Mouse (Mus musculus): ENCODE measurements around the gene Vmn2r69. TPM values are rescaled to one million over a fixed set of nuclear protein-coding genes. Genes with fewer than 3 reads are reported as not detected.

Vmn2r69 gene
- not detected in 2 replicates for polyA plus RNA-seq (2012; rRNA removed)

DNA sequence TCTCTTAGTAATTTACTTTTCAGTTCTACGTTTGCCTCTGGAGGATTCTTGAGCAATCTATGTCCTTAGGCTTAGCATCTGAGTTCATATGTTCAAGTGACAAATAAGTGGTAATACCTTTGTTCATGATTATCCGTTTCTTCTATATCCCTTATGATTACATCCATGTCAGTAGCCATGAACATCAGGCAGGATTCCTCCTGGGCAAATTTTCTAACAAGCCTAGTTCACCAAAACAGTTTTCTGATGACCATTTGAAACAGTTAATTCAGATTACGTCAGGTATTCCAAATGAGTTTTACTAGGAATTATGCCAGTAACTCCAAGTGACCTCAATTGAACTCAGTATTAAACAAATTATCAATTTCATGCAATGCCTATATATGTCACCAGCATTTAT, at the start of gene Vmn2r69:
Gene Vmn2r69 (minus strand): TSS at position 101 of the 400 bp plus-strand sequence.

Other genes with a start within 250 kb of the Vmn2r69 start
- gene Vmn2r68, start 178.1 kb downstream of the Vmn2r69 start, polyA plus RNA-seq (2012; rRNA removed), result not detected in 2 replicates
- not detected in 2 replicates for gene Vmn2r71, start 147.2 kb upstream of the Vmn2r69 start, polyA plus RNA-seq (2012; rRNA removed)
- not detected in 2 replicates for gene Vmn2r70, start 153.3 kb upstream of the Vmn2r69 start, polyA plus RNA-seq (2012; rRNA removed)